Mouse (Mus musculus) olfactory bulb, adult 2 months (tissue): ENCODE measurements around the gene Cpe.

ENCODE experiments used
- CTCF ChIP-seq: fragments of 200-500 bp; IDR thresholded peaks from 2 replicates; pipeline ENCODE4 v1.5.1; 2012; ENCODE audit warnings: low read depth, mild to moderate bottlenecking, low read length, moderate library complexity; ENCODE audit not compliant: insufficient read depth
- POLR2A ChIP-seq: fragments of 200-500 bp; IDR thresholded peaks from 2 replicates; pipeline ENCODE4 v1.6.1; 2012; ENCODE audit warnings: mild to moderate bottlenecking, low read depth, low read length, moderate library complexity; ENCODE audit not compliant: insufficient read depth

- TF ChIP-seq CTCF, result no peak
- no peak for TF ChIP-seq POLR2A
Observed at GRCm38 (mm10) chr8:64690845-64691244, 2.0 kb downstream of the Cpe start.
